Mouse (Mus musculus): ENCODE results near the gene Oprl1. TPM values are rescaled to one million over a fixed set of nuclear protein-coding genes. Genes with fewer than 3 reads are reported as not detected.

Oprl1 gene
- polyA plus RNA-seq, 1 experiment from 2014 or later = 110 TPM

GRCm38 (mm10) chr2:181684713-181685112 is 30.1 kb upstream of the Oprl1 start:
- peaks cover 40% of the 10 kb centered on the region for H3K36me3 ChIP-seq (ENCODE audit: control insufficient read depth, insufficient read depth, low read length)
- H3K4me2 ChIP-seq (ENCODE audit: low read length) = no peak overlapping the region
- H3K27me3 ChIP-seq (ENCODE audit: control insufficient read depth, insufficient read depth, low read length) = no peaks in the 10 kb centered on the region
- no peak overlapping the region for H3K27ac ChIP-seq (replicated peaks; ENCODE audit: low read depth, low read length)
- H3K4me3 ChIP-seq (replicated peaks; ENCODE audit: low read depth, low read length) = no peak overlapping the region
- H3K9ac ChIP-seq (replicated peaks; ENCODE audit: low read length) = no peak overlapping the region
- 90% methylated on average over 1 of the region's 1 CpGs for WGBS
- H3K4me1 ChIP-seq (ENCODE audit: control insufficient read depth, insufficient read depth, low read length) = peaks cover 5% of the 10 kb centered on the region
- DNase-seq = no peak
- no peak for ATAC-seq (ENCODE audit: low FRiP score, low TSS enrichment)
- H3K9me3 ChIP-seq (ENCODE audit: control insufficient read depth, low read length) = no peaks in the 10 kb centered on the region

GRCm38 (mm10) chr2:181685686-181686085 is 29.1 kb upstream of the Oprl1 start:
- H3K27ac ChIP-seq (replicated peaks; ENCODE audit: low read depth, low read length) = no peak overlapping the region
- H3K4me2 ChIP-seq (ENCODE audit: low read length) = no peak overlapping the region
- H3K9me3 ChIP-seq (ENCODE audit: control insufficient read depth, low read length) = no peaks in the 10 kb centered on the region
- H3K4me1 ChIP-seq (ENCODE audit: control insufficient read depth, insufficient read depth, low read length) = peaks cover 3% of the 10 kb centered on the region
- no peak for ATAC-seq (ENCODE audit: low FRiP score, low TSS enrichment)
- DNase-seq = no peak
- no peak overlapping the region for H3K9ac ChIP-seq (replicated peaks; ENCODE audit: low read length)
- H3K27me3 ChIP-seq (ENCODE audit: control insufficient read depth, insufficient read depth, low read length) = no peaks in the 10 kb centered on the region
- WGBS = 94% methylated on average over 4 of the region's 4 CpGs
- no peak overlapping the region for H3K4me3 ChIP-seq (replicated peaks; ENCODE audit: low read depth, low read length)
- H3K36me3 ChIP-seq (ENCODE audit: control insufficient read depth, insufficient read depth, low read length) = peaks cover 42% of the 10 kb centered on the region

- Histone ChIP-seq H3K36me3 (ENCODE audit: control insufficient read depth, insufficient read depth, low read length) (peaks cover 42% of the 10 kb centered on the region), H3K9ac (replicated peaks; ENCODE audit: low read length) (no peak overlapping the region)
- no peak for ATAC-seq (ENCODE audit: low FRiP score, low TSS enrichment)
Measured at GRCm38 (mm10) chr2:181687586-181687985, 27.2 kb upstream of the Oprl1 start.

GRCm38 (mm10) chr2:181689466-181690160 is 25.2 kb upstream of the Oprl1 start:
- Histone ChIP-seq H3K27ac (replicated peaks; ENCODE audit: low read depth, low read length) (no peak overlapping the region), H3K9me3 (ENCODE audit: control insufficient read depth, low read length) (no peaks in the 10 kb centered on the region), H3K4me2 (ENCODE audit: low read length) (no peak overlapping the region), H3K9ac (replicated peaks; ENCODE audit: low read length) (no peak overlapping the region), H3K36me3 (ENCODE audit: control insufficient read depth, insufficient read depth, low read length) (peaks cover 42% of the 10 kb centered on the region), H3K4me3 (replicated peaks; ENCODE audit: low read depth, low read length) (no peak overlapping the region), H3K27me3 (ENCODE audit: control insufficient read depth, insufficient read depth, low read length) (no peaks in the 10 kb centered on the region), H3K4me1 (ENCODE audit: control insufficient read depth, insufficient read depth, low read length) (peaks cover 12% of the 10 kb centered on the region)
- 97% methylated on average over 10 of the region's 10 CpGs for WGBS
- no peak for ATAC-seq (ENCODE audit: low FRiP score, low TSS enrichment)
- no peak for DNase-seq

More at GRCm38 (mm10) chr2:181687586-181687985, 27.2 kb upstream of the Oprl1 start:
- H3K4me2 ChIP-seq (ENCODE audit: low read length) = no peak overlapping the region
- H3K4me3 ChIP-seq (replicated peaks; ENCODE audit: low read depth, low read length) = no peak overlapping the region
- WGBS = 92% methylated on average over 8 of the region's 8 CpGs
- H3K27ac ChIP-seq (replicated peaks; ENCODE audit: low read depth, low read length) = no peak overlapping the region
- H3K9me3 ChIP-seq (ENCODE audit: control insufficient read depth, low read length) = no peaks in the 10 kb centered on the region
- H3K27me3 ChIP-seq (ENCODE audit: control insufficient read depth, insufficient read depth, low read length) = no peaks in the 10 kb centered on the region
- DNase-seq = no peak
- H3K4me1 ChIP-seq (ENCODE audit: control insufficient read depth, insufficient read depth, low read length) = peaks cover 1% of the 10 kb centered on the region

- Histone ChIP-seq H3K4me1 (ENCODE audit: control insufficient read depth, insufficient read depth, low read length) (peaks cover 12% of the 10 kb centered on the region), H3K9me3 (ENCODE audit: control insufficient read depth, low read length) (no peaks in the 10 kb centered on the region), H3K4me2 (ENCODE audit: low read length) (no peak overlapping the region), H3K4me3 (replicated peaks; ENCODE audit: low read depth, low read length) (no peak overlapping the region), H3K27me3 (ENCODE audit: control insufficient read depth, insufficient read depth, low read length) (no peaks in the 10 kb centered on the region), H3K9ac (replicated peaks; ENCODE audit: low read length) (no peak overlapping the region), H3K27ac (replicated peaks; ENCODE audit: low read depth, low read length) (no peak overlapping the region), H3K36me3 (ENCODE audit: control insufficient read depth, insufficient read depth, low read length) (peaks cover 37% of the 10 kb centered on the region)
- 90% methylated on average over 6 of the region's 6 CpGs for WGBS
- DNase-seq (no peak), ATAC-seq (ENCODE audit: low FRiP score, low TSS enrichment) (no peak)
Measured at GRCm38 (mm10) chr2:181691083-181691482, 23.7 kb upstream of the Oprl1 start.

GRCm38 (mm10) chr2:181691571-181691970 is 23.2 kb upstream of the Oprl1 start:
- Histone ChIP-seq H3K4me1 (ENCODE audit: control insufficient read depth, insufficient read depth, low read length) (peaks cover 12% of the 10 kb centered on the region), H3K27me3 (ENCODE audit: control insufficient read depth, insufficient read depth, low read length) (no peaks in the 10 kb centered on the region), H3K36me3 (ENCODE audit: control insufficient read depth, insufficient read depth, low read length) (peaks cover 33% of the 10 kb centered on the region), H3K9me3 (ENCODE audit: control insufficient read depth, low read length) (no peaks in the 10 kb centered on the region), H3K27ac (replicated peaks; ENCODE audit: low read depth, low read length) (no peak overlapping the region), H3K9ac (replicated peaks; ENCODE audit: low read length) (no peak overlapping the region), H3K4me3 (replicated peaks; ENCODE audit: low read depth, low read length) (no peak overlapping the region), H3K4me2 (ENCODE audit: low read length) (no peak overlapping the region)
- DNase-seq = no peak
- ATAC-seq (ENCODE audit: low FRiP score, low TSS enrichment) = no peak
- WGBS = 95% methylated on average over 4 of the region's 4 CpGs

- ATAC-seq (ENCODE audit: low FRiP score, low TSS enrichment) (no peak), DNase-seq (no peak)
- Histone ChIP-seq H3K9me3 (ENCODE audit: control insufficient read depth, low read length) (no peaks in the 10 kb centered on the region), H3K27ac (replicated peaks; ENCODE audit: low read depth, low read length) (no peak overlapping the region), H3K4me1 (ENCODE audit: control insufficient read depth, insufficient read depth, low read length) (peaks cover 12% of the 10 kb centered on the region), H3K4me3 (replicated peaks; ENCODE audit: low read depth, low read length) (no peak overlapping the region; the same call in 1 of the 2 replicates), H3K27me3 (ENCODE audit: control insufficient read depth, insufficient read depth, low read length) (no peaks in the 10 kb centered on the region), H3K36me3 (ENCODE audit: control insufficient read depth, insufficient read depth, low read length) (peaks cover 26% of the 10 kb centered on the region), H3K9ac (replicated peaks; ENCODE audit: low read length) (peak overlapping the region; percentile 79; the same call in 1 of the 2 replicates), H3K4me2 (ENCODE audit: low read length) (peak overlapping the region; percentile 92)
- 93% methylated on average over 3 of the region's 3 CpGs for WGBS
Measured at GRCm38 (mm10) chr2:181692304-181692703, 22.5 kb upstream of the Oprl1 start.

GRCm38 (mm10) chr2:181693339-181694280 is 21.2 kb upstream of the Oprl1 start, which contains the start of gene Rgs19:
Rgs19 (minus strand) TSS chr2:181693977.
- H3K27me3 ChIP-seq (ENCODE audit: control insufficient read depth, insufficient read depth, low read length) = no peaks in the 10 kb centered on the region
- H3K9ac ChIP-seq (replicated peaks; ENCODE audit: low read length) = peak within 1 kb of the TSS; percentile 79
- H3K4me2 ChIP-seq (ENCODE audit: low read length) = peak within 1 kb of the TSS; percentile 92
- ATAC-seq (ENCODE audit: low FRiP score, low TSS enrichment) (peak; percentile 69), DNase-seq (peak; percentile 85)
- peak within 1 kb of the TSS; percentile 66 for H3K27ac ChIP-seq (replicated peaks; ENCODE audit: low read depth, low read length)
- H3K36me3 ChIP-seq (ENCODE audit: control insufficient read depth, insufficient read depth, low read length) = peaks cover 13% of the 10 kb centered on the region
- H3K9me3 ChIP-seq (ENCODE audit: control insufficient read depth, low read length) = no peaks in the 10 kb centered on the region
- H3K4me3 ChIP-seq (replicated peaks; ENCODE audit: low read depth, low read length) = peak within 1 kb of the TSS; percentile 72
- peaks cover 12% of the 10 kb centered on the region for H3K4me1 ChIP-seq (ENCODE audit: control insufficient read depth, insufficient read depth, low read length)
- under 1% methylated on average over 73 of the region's 75 CpGs for WGBS

All from midbrain, embryonic 14.5 days (tissue).